Mouse (Mus musculus): Measurements from ENCODE around the gene Erbb4.

- TF ChIP-seq CTCF (IDR thresholded peaks at IDR 0.05; ENCODE audit: control insufficient read depth, insufficient read depth, insufficient replicate concordance, low read depth, low read length) (no peak), POLR2A (IDR thresholded peaks at IDR 0.05; ENCODE audit: control insufficient read depth, low read depth, low read length) (no peak)
Observed at GRCm38 (mm10) chr1:68823116-68823644, 284.7 kb downstream of the Erbb4 start.
